Comparison of ENCODE assay signal across 8 mouse cellular contexts in the genomic region with DNA sequence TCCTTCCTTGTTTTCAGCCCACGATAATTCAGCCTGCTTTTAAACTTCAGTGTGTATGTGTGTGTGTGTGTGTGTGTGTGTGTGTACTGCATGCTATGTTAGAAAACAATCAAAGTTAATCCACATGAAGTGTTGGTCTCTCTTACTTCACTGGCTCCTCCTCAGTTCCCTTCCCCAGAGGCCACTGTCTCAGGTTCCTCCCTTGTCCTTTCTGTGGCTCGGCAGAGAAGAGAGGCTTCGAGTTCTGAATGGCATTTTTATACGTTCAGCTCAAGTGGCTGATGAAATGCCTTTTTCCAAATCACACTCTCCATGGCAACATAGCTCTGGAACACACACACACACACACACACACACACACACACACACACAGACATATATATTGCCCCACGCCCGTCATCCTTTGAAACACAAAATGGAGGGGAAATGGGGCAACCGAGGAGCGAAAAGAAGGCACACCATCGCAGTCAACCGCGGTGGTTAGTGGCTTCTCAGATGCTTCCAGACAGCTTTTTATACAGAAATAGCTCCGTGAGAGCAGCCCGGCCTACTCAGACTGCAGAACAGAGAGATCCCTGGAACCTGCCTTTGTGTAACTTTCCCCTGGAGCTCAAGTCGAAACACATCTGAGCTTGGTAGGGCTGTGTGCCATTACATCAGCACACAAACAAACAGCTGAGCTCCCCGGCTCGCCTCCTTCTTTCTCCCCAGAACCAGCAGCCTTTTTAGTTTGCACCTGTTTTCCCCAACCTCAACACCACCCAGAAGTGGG. TPM values are rescaled to one million over a fixed set of nuclear protein-coding genes. Genes with fewer than 3 reads are reported as not detected.
DNase-seq lines count a peak whose midpoint lies in the region; ATAC-seq and TF ChIP-seq lines count a peak whose summit lies in the region.

No protein-coding gene starts in this region.

- 53% methylated on average over 16 of the region's 16 CpGs for WGBS in heart, adult 2 months
- whole genome bisulfite sequencing in heart, embryonic 14.5 days = 44% methylated on average over 16 of the region's 16 CpGs
- WGBS in limb, embryonic 15.5 days = 48% methylated on average over 16 of the region's 16 CpGs

- no peak for TF ChIP-seq EP300 in heart, adult 2 months (IDR thresholded peaks at IDR 0.05; ENCODE audit: insufficient read depth, low read depth, low read length)
- TF ChIP-seq EP300 in ES-Bruce4 (IDR thresholded peaks at IDR 0.05; ENCODE audit: insufficient read depth, low read depth, low read length) = no peak

- H3K36me3 ChIP-seq in heart, adult 2 months (ENCODE audit: control insufficient read depth, insufficient read depth, low read length) = no peaks in the 10 kb centered on the region; the same call in 1 of the 2 replicates
- H3K36me3 ChIP-seq in ES-Bruce4 (ENCODE audit: control insufficient read depth, insufficient read depth, low read length, poor library complexity, severe bottlenecking) = no peaks in the 10 kb centered on the region
- H3K36me3 ChIP-seq in heart, embryonic 14.5 days (ENCODE audit: control insufficient read depth, insufficient read depth, low read length) = no peaks in the 10 kb centered on the region
- no peaks in the 10 kb centered on the region for H3K36me3 ChIP-seq in limb, embryonic 15.5 days

- no peak for ATAC-seq in heart, embryonic 14.5 days (ENCODE audit: insufficient number of reproducible peaks, insufficient read depth, low FRiP score, low read depth)
- ATAC-seq in limb, embryonic 15.5 days (ENCODE audit: insufficient number of reproducible peaks, low FRiP score, low TSS enrichment, low read depth) = no peak
- no peak for ATAC-seq in erythroid progenitor cell, adult 5-6 weeks (replicated peaks; ENCODE audit: low FRiP score, poor library complexity, severe bottlenecking)

- no peak overlapping the region for H3K9ac ChIP-seq in heart, adult 2 months (ENCODE audit: low read depth, low read length)
- H3K9ac ChIP-seq in ES-Bruce4 (ENCODE audit: low read depth, poor library complexity, severe bottlenecking) = no peak overlapping the region
- H3K9ac ChIP-seq in heart, embryonic 14.5 days (ENCODE audit: low read length) = peak overlapping the region; percentile 41; the same call in 1 of the 2 replicates
- H3K9ac ChIP-seq in limb, embryonic 15.5 days = no peak overlapping the region

- H3K4me1 ChIP-seq in heart, adult 2 months (ENCODE audit: control insufficient read depth, insufficient read depth, low read length) = peaks cover 18% of the 10 kb centered on the region
- peaks cover 2% of the 10 kb centered on the region for H3K4me1 ChIP-seq in ES-Bruce4 (ENCODE audit: control insufficient read depth, insufficient read depth, low read length)
- H3K4me1 ChIP-seq in heart, embryonic 14.5 days (ENCODE audit: control insufficient read depth in 2 of 2, insufficient read depth in 2 of 2, low read length in 2 of 2) = peaks cover 33 to 45% of the 10 kb centered on the region in 2 experiments
- peaks cover 27% of the 10 kb centered on the region for H3K4me1 ChIP-seq in limb, embryonic 15.5 days

- intact Hi-C loops in heart, adult 2 months (cut with DNase I) = loop anchor here (2.0 kb wide), 1 partner anchor 21 kb away; no protein-coding TSS in a partner anchor
- intact Hi-C loops in heart, postnatal 14 days (cut with DNase I) = no loop called here

- no peak overlapping the region for H3K4me3 ChIP-seq in heart, adult 2 months
- H3K4me3 ChIP-seq in ES-Bruce4 (ENCODE audit: low read depth, low read length) = no peak overlapping the region
- no peak overlapping the region for H3K4me3 ChIP-seq in heart, embryonic 14.5 days (ENCODE audit: control insufficient read depth in 1 of 2, insufficient read depth in 1 of 2, low read depth in 1 of 2, low read length in 2 of 2)
- H3K4me3 ChIP-seq in limb, embryonic 15.5 days = no peak overlapping the region

- no peaks in the 10 kb centered on the region for H3K9me3 ChIP-seq in ES-Bruce4 (replicated peaks; ENCODE audit: control insufficient read depth, insufficient read depth, low read length, poor library complexity, severe bottlenecking)
- H3K9me3 ChIP-seq in heart, embryonic 14.5 days (ENCODE audit: control insufficient read depth, low read length) = peaks cover 4% of the 10 kb centered on the region; the same call in 1 of the 2 replicates
- H3K9me3 ChIP-seq in limb, embryonic 15.5 days = no peaks in the 10 kb centered on the region

- H3K79me2 ChIP-seq in heart, adult 2 months (replicated peaks; ENCODE audit: control insufficient read depth, insufficient read depth, low read length) = no peaks in the 10 kb centered on the region

- DNase-seq in heart, adult 2 months = peak in 1 of 2 experiments; percentile 12
- DNase-seq in heart, postnatal 14 days = no peak
- DNase-seq in right cerebral cortex, adult 2 months (ENCODE audit: low spot score in 2 of 2) = peak; percentile 66 to 75
- DNase-seq in spleen, postnatal 4 days (ENCODE audit: low spot score in 2 of 2) = no peak

- H3K27me3 ChIP-seq in heart, adult 2 months (ENCODE audit: control insufficient read depth, insufficient read depth, low read length) = no peaks in the 10 kb centered on the region
- no peaks in the 10 kb centered on the region for H3K27me3 ChIP-seq in ES-Bruce4 (ENCODE audit: control insufficient read depth, insufficient read depth, low read length, poor library complexity, severe bottlenecking)
- no peaks in the 10 kb centered on the region for H3K27me3 ChIP-seq in heart, embryonic 14.5 days (ENCODE audit: control insufficient read depth, insufficient read depth, low read length)
- no peaks in the 10 kb centered on the region for H3K27me3 ChIP-seq in limb, embryonic 15.5 days

- peak overlapping the region; percentile 78 for H3K27ac ChIP-seq in heart, adult 2 months
- 0 out of 2 replicates have a peak overlapping the region, but pooled peaks have one; percentile 12 for H3K27ac ChIP-seq in ES-Bruce4 (ENCODE audit: insufficient read depth, low read length)
- peak overlapping the region; percentile 46 to 69 for H3K27ac ChIP-seq in heart, embryonic 14.5 days (replicated peaks in 1 of 2; ENCODE audit: control insufficient read depth in 1 of 2, insufficient read depth in 1 of 2, low read depth in 2 of 2, low read length in 2 of 2)
- H3K27ac ChIP-seq in limb, embryonic 15.5 days = peak overlapping the region; percentile 77

- TF ChIP-seq POLR2A in heart, adult 2 months (IDR thresholded peaks at IDR 0.05; ENCODE audit: insufficient read depth, low read depth, low read length) = no peak
- no peak for TF ChIP-seq POLR2A in ES-Bruce4 (IDR thresholded peaks at IDR 0.05; ENCODE audit: insufficient read depth, low read length)

- H3K4me2 ChIP-seq in heart, embryonic 14.5 days (ENCODE audit: low read length) = no peak overlapping the region; the same call in 1 of the 2 replicates
- no peak overlapping the region for H3K4me2 ChIP-seq in limb, embryonic 15.5 days

- TF ChIP-seq CTCF in heart, adult 2 months (IDR thresholded peaks at IDR 0.05) = no peak
- TF ChIP-seq CTCF in ES-Bruce4 (IDR thresholded peaks at IDR 0.05; ENCODE audit: low read depth, low read length) = no peak

RNA-seq across cellular contexts. Expression of a gene that starts 34.4 kb away (rescaled TPM):
- total RNA-seq in heart, adult 2 months (2021) = 10 to 100 TPM; 43.9 to 49.8 TPM
- polyA plus RNA-seq in heart, adult 2 months (2012; rRNA removed) = 26.4 and 41.6 TPM in 2 replicates
- total RNA-seq in heart, postnatal 14 days (2021) = 10 to 100 TPM; 45.7 to 47.5 TPM
- polyA plus RNA-seq in ES-Bruce4 (2011; ENCODE audit: insufficient read depth, insufficient read length, low read depth, missing spikeins) = 6.1 and 7.8 TPM in 2 replicates
- 21.4 and 23.1 TPM in 2 replicates for polyA plus RNA-seq in heart, embryonic 14.5 days (2014; fragmentation: Nextera tagmentation; extraction: Ambion mirVana)
- 12.7 and 15.4 TPM in 2 replicates for polyA plus RNA-seq in limb, embryonic 15.5 days (2015; fragmentation: Nextera tagmentation; extraction: Ambion mirVana)
- 8.6 and 11.3 TPM in 2 replicates for total RNA-seq in erythroid progenitor cell, adult 5-6 weeks (2015; ENCODE audit: low replicate concordance)
- total RNA-seq in erythroid progenitor cell, adult 5-6 weeks (2017; ENCODE audit: low replicate concordance) = 4.7 and 16.6 TPM in 2 replicates

RNA-seq across cellular contexts. Expression of a gene that starts 44.5 kb away (rescaled TPM):
- total RNA-seq in heart, adult 2 months (2021) = 10 to 100 TPM; 42.2 to 44.2 TPM
- 16.1 and 22.3 TPM in 2 replicates for polyA plus RNA-seq in heart, adult 2 months (2012; rRNA removed)
- total RNA-seq in heart, postnatal 14 days (2021) = 10 to 100 TPM; 45.7 to 45.9 TPM
- 69.9 and 79.6 TPM in 2 replicates for polyA plus RNA-seq in ES-Bruce4 (2011; ENCODE audit: insufficient read depth, insufficient read length, low read depth, missing spikeins)
- polyA plus RNA-seq in heart, embryonic 14.5 days (2014; fragmentation: Nextera tagmentation; extraction: Ambion mirVana) = 8.8 and 13.7 TPM in 2 replicates
- polyA plus RNA-seq in limb, embryonic 15.5 days (2015; fragmentation: Nextera tagmentation; extraction: Ambion mirVana) = 8.1 and 8.8 TPM in 2 replicates
- 23.9 and 51.9 TPM in 2 replicates for total RNA-seq in erythroid progenitor cell, adult 5-6 weeks (2015; ENCODE audit: low replicate concordance)
- total RNA-seq in erythroid progenitor cell, adult 5-6 weeks (2017; ENCODE audit: low replicate concordance) = 41.1 and 43.3 TPM in 2 replicates

Comparison
In these comparisons a context has a peak if more than half of its experiments do, and no peak if none do; other contexts are left out.
1. DNase-seq: peak in right cerebral cortex, adult 2 months (2 of 2); none in heart, postnatal 14 days (0 of 2) and spleen, postnatal 4 days (0 of 2).
2. H3K27ac ChIP-seq: peak in every context shown above with its lines; median percentile 78 in heart, adult 2 months; 77 in limb, embryonic 15.5 days; 58 in heart, embryonic 14.5 days; 12 in ES-Bruce4.